Mouse (Mus musculus) hematopoietic stem cell, adult 5-6 weeks (primary cell): ENCODE results near the gene Gad2. TPM values are rescaled to one million over a fixed set of nuclear protein-coding genes. Genes with fewer than 3 reads are reported as not detected.

Experiments
- ATAC-seq, 2 experiments: fragments of 125-278 bp in 1 of 2; replicated peaks in 1 of 2; 2 replicates each; pipeline ENCODE4 v1.8.0; 2016 to 2017; ENCODE audit warnings: inconsistent platforms in 2 of 2, mild to moderate bottlenecking in 2 of 2, moderate number of reproducible peaks in 2 of 2, low read depth in 1 of 2, moderate TSS enrichment in 1 of 2; ENCODE audit not compliant: low FRiP score in 2 of 2, poor library complexity in 2 of 2, severe bottlenecking in 2 of 2, insufficient read depth in 1 of 2, low TSS enrichment in 1 of 2
- total RNA-seq: library from RNA; stranded (forward); fragments of 172-1452, 232-1000 nt; gene quantifications from 2 replicates; pipeline ENCODE4 v1.2.3, GENCODE M21; 2017

Gene Gad2
- total RNA-seq, 1 experiment from 2014 or later, result 0.10 TPM

- ATAC-seq, result no peak
Observed at GRCm38 (mm10) chr2:22627147-22627666, 5.2 kb downstream of the Gad2 start.

- no peak for ATAC-seq
Observed at GRCm38 (mm10) chr2:22627819-22628432, 5.9 kb downstream of the Gad2 start.

DNA sequence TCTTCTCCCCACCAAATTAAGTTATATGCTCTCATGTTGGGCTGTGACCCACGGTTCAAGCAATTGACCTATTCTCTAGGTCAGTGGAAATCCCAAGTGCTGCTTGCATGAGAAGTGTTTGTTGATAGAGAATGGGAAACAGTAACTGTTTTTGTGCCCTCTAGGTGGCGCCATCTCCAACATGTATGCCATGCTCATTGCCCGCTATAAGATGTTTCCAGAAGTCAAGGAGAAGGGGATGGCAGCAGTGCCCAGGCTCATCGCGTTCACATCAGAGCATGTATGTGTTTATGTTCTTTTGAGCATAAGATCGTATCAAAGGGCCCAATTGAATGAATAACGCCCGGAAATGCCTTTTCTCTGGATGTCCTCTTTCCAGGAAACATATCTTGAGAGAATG is 12.8 kb downstream of the Gad2 start:
- peak; percentile 42 to 58; a peak in 1 of 4 replicates for ATAC-seq

DNA sequence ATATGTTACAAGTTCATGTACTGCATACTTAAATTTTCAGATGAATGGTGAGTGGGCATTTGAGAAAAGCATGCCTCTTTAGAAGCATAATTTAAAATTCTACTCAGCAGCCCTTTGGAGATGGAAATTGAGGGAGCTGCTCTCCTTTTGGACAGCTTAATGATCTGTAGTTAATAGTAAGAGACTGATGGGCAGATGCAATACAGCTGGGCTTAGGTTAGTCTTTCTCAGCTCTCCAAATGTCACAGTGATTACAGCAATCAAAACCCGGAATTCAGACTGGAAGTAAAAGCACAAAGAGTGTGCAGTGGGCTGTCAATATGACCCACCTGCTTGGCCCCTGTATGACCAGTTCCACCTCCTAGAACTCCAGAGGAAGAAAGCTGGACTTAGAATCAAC is 24.1 kb downstream of the Gad2 start:
- no peak for ATAC-seq

- ATAC-seq, result no peak
Observed at GRCm38 (mm10) chr2:22648394-22648793, 26.4 kb downstream of the Gad2 start.

DNA sequence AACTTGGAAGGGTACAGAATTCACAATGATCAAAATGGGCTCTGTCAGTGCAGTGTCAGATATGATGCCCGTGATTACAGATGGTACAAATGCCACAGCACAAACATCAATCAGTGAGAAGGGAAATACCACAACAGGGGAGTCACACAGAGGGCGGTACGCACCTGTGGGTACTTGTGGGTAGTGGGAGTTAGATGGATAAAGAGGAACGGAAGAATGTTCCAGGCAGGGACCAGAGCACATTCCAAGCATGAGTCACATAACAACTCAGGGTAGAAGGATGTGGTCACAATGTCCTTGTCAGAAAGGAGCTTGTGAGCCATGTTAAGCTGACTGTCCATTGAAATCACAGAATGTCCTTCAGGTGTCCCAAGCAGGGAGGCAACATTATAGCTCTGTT is 29.8 kb downstream of the Gad2 start:
- ATAC-seq, result no peak

DNA sequence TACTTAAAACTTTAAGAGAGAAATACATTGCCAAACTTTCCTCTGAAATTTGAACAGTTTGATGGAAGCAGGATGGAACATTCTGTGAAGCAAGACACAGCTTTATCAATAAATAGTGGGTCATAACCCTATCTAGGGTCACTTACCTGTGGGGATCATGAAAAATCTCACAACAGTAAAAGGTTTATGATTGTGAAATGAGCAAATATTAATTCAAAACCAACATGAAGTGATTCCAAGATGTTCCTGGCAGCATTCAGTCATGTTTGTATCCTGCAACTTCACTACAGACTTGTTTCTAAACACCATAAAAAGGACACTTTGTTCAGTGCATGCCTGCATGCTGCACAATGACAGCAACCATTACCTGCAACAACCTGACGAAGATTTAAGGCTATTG is 41.7 kb downstream of the Gad2 start:
- no peak for ATAC-seq

DNA sequence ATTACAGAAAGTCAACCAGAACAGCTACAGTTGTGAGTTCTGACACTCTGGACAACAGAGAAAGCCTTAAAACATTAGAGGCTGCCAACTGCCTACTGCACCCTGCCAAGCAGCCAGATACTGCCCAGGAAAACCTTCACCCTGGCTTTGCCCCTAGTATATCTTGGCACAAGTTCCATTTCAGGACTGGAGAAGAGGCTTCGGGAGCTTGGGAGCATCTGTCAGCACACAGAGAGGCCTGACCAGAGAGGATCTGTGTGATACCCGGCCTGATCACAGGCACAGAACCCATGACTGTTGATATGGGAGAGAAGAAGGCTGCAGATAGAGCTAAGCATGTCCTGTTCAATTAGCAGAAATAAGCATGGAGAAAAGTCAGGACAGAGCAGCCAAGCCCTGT is 48.4 kb downstream of the Gad2 start:
- ATAC-seq, result no peak

- ATAC-seq, result no peak
Observed at GRCm38 (mm10) chr2:22671348-22671747, 49.3 kb downstream of the Gad2 start.

GRCm38 (mm10) chr2:22677066-22677465 is 55.1 kb downstream of the Gad2 start:
- ATAC-seq, result no peak

DNA sequence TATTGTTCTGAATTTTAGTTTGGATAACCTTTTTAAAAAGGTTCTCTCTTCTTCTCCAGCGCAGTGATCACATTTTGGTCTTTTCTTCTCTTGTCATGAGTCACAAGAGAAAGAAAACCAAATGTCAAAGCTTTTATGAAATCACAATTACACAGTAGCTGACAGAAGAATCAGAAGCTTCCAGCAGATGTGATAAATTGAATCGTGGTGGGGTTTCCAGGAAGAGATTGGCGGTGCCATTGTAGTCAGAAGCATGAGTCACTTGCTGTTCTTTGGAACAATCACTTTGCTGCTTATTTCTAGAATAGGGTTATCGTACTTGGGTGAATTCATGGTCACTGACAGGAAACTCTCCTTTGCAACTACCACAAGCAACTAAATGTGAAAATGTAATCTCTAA is 57.9 kb downstream of the Gad2 start:
- no peak for ATAC-seq

- ATAC-seq, result no peak; a peak in 1 of 4 replicates
Observed at GRCm38 (mm10) chr2:22689969-22690368, 68.0 kb downstream of the Gad2 start.

DNA sequence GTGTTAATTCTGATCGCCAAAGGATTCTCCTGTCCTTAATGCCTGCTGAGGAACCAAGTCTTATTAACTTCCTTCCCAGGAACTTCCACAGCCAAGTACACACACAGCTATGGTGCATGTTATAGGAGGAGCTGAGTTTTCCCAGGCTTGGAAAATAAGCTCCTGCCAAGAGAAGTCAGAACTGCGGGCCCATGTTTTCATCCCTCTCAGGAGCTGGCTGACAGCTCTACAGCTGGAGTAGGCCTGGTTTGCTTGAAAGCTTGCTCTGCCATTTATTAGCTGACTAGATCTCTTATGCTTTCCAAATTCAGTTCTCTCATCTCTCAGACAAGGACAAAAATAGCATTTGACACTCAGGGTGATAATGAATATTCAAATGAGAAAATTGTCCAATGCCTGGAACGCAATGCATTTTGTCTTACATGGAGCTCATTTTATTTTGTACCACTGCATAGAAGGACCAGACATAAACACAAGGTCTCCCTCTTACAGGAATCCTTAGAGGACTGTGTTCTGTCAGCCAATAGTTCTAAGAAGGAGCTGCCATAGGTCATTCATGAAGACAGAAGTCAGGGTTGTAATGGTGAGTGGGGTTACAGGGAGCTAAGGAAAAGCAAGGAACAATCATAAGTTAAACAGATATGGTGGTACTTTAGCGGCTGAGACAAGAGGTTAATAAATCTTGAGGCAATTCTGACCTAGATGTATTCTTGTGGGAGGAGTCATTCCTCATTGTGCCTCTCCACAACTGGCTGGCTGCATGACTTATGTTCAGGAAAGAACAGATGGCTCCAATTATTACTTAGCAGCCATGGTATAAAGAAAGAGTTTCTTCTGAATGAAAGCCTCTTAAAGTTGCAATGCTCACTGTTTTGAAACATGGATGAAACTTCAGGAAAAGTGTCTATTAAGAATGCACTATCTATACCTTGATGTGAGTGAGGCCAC is 83.0 kb downstream of the Gad2 start:
- no peak for ATAC-seq

- ATAC-seq, result no peak
Observed at GRCm38 (mm10) chr2:22706233-22706632, 84.2 kb downstream of the Gad2 start.

DNA sequence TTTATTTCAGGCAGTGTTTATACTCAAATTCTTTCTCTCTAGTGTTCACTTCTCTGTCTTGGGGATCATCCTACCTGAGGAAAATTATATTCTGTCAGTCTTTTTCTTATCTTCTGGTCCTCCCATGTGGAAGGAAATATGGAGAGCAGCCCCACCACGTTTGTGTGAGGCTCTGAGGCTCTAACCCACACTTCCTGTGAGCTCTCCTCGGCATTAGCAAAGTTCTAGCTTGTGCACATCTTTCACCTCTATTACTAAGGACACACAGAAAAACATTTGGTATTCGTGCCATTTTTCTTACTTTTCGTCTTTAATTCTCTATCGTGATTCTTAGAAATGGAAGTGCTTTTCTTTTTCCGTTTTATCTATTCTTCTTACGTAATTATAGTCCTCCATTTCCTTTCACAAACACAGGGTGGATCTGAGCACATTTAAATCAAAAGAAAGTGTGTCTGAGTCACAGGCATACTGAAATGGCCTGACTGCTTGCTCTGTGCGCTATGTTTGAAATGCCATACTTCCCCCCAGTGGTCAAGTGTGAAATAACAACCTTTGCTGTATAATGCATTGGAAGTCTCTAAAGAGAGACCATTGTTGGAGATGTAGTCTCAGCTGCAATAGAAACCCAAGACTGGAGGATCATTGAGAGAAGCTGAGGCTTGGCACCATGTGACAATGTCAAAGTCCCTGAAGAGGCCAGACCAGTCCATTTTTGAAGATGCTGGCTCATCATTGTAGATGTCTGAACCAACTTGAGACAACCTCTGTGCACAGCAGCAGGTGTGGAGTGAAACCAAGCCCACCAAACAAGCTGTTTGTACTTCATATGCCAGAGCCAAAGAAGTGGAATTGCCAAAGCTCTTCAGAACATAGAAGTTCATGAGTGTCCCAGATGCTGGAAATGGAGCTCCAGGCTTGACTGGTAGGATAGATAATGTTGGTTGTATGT is 99.8 kb downstream of the Gad2 start:
- ATAC-seq, result peak; percentile 97 to 99

DNA sequence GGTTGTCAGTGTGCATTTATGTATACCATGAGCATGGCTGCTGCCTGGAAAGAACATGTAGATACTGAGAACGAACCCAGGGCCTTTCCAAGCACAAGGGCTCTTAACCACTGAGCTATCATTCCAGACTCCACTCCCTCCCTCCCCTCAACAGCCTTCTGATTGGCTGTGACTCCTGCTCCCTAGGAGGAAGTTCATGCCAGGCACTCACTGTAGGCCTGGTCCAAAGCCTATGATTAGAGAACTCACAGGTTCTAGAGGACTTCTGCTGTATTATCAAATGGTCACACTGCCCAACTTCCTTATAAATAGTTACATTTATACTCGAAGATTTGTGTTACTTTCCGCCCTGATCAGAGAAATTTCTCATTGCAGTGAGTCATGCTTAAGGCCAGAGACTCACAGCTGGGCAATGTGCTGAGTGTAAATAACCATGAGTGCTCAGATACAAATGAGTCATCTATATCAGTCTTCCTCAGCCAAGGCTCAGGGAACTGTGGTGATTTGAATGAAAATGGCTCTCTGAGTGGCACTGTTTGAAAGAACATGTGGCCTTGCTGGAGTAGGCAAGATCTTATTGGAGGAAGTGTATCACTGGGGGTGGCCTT is 102.0 kb downstream of the Gad2 start:
- no peak for ATAC-seq

DNA sequence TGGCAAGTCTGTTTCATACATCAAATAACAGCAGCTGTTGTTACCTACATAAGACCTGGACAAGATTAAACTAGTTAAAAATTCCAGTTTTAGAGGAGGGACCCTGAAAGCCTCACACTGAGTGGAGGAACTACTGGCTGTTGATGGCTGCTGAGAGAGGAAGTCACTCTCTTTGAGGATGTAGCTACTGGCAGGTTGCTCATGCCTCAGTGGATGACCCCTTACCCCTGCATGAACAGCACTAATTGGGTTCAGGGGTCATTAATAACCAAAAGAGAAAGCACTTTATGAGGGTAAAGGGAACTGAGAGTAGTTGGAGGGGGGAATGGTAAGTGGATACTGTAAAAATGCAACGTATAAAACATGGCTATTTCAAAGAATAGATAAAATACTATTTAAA is 105.1 kb downstream of the Gad2 start:
- ATAC-seq, result no peak
